Mouse (Mus musculus) right cerebral cortex, postnatal 10 days (tissue): ENCODE measurements at regions not wholly inside any gene's neighbourhood (a gene's known extent, or its start where the extent isn't known, plus 50 kb on each side); places are given as distances from the start of the nearest gene placed in this dataset.

Experiments
- DNase-seq, 2 experiments: peaks; one replicate each; pipeline ENCODE4 v3.0.0; 2021; ENCODE audit warnings: low spot score in 2 of 2

- DNase-seq, result no peak
Measured at GRCm38 (mm10) chr2:82360224-82360623, 307.2 kb downstream of the Zfp804a start.

- no peak for DNase-seq
Measured at GRCm38 (mm10) chr2:82373152-82373551, 320.1 kb downstream of the Zfp804a start.

GRCm38 (mm10) chr2:82378476-82378875, 325.5 kb downstream of the Zfp804a start:
- no peak for DNase-seq

GRCm38 (mm10) chr2:82385123-82385522, 332.1 kb downstream of the Zfp804a start:
- no peak for DNase-seq

- DNase-seq, result no peak
Measured at GRCm38 (mm10) chr2:82387744-82388143, 334.7 kb downstream of the Zfp804a start.

- no peak for DNase-seq
Measured at GRCm38 (mm10) chr2:82395426-82395825, 342.4 kb downstream of the Zfp804a start.

- no peak for DNase-seq
Measured at GRCm38 (mm10) chr2:82445706-82446105, 392.7 kb downstream of the Zfp804a start.

- DNase-seq, result peak in 1 of 2 experiments; percentile 26
Measured at GRCm38 (mm10) chr2:82455743-82456142, 402.7 kb downstream of the Zfp804a start.
